Mouse (Mus musculus): ENCODE measurements at regions not wholly inside any gene's neighbourhood (a gene's known extent, or its start where the extent isn't known, plus 50 kb on each side); places are given as distances from the start of the nearest gene placed in this dataset.

DNA sequence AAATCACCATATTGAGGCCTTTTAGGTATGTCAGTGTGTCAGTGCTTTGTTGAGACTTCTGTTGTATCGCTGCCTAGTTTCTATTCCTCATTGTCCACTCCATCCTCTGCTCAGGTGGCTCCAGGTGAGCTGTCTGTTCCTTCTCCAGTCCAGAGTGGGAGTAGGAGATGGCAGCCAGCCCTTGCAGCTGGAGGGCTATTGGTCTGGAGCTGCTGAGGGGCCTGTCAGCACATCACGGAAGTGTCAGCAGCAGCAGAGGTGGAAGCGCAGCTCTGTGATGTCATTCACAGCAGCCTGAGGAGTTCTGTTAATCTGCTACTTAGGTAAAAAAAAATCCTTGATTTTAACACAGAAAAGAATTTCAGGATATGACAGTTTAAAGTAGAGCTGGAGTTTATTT, 126.0 kb upstream of the Adra1b start:
- no peak for DNase-seq (ENCODE audit: low spot score in 2 of 2)

DNA sequence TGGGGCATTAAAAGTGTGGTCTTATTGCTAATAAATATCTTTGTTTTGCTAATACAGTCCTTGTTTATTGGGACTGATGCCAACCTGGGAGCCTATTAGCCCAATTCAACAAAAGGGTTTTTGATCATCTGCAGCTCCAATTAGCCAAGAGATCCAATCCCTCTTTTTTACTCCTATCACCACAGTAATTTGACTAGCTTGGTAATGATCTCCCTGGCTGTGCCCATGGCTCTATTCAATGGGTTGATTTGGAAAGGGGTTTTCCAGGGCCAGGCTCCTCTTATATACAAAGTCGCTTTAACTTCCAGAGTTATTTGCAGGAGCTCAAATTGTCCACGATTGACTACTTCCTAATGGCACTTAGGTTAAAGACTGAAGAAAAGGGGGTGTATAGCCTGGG, 145.1 kb upstream of the Adra1b start:
- no peak for DNase-seq (ENCODE audit: low spot score in 2 of 2)

DNA sequence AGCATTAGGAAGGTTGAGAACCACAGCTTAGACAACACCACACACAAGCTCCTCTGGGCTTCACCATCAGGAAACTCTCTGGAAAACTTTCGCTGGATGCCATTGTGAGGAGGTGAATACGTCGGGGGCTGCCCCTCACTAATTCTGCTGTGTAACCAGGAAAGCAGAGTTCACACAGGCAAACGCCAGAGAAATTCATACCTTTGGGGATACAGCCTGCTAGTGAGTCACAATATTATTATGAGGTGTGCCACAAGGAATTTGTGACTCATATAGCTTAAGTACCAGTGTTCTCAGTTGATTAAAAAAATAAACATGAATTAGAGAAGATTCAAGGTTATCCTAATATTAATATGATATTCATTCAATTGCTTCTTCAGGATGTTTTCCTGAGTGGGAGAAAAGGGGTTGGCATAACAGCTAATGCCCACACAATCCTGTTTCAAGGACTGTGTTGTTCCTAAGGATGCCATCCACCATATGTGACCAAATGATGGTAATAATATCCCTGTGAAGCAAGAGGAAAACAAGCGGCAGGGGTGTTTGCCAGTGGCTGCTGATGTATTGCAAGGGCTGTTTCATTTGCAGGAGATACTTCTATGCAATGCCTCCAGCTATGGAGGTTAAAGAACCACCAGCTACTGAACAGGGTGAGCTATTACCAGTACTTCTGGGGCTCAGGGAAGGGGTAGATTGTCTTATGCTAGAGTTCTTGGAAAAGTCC, 148.4 kb upstream of the Adra1b start:
- no peak for DNase-seq (ENCODE audit: low spot score in 2 of 2)

DNA sequence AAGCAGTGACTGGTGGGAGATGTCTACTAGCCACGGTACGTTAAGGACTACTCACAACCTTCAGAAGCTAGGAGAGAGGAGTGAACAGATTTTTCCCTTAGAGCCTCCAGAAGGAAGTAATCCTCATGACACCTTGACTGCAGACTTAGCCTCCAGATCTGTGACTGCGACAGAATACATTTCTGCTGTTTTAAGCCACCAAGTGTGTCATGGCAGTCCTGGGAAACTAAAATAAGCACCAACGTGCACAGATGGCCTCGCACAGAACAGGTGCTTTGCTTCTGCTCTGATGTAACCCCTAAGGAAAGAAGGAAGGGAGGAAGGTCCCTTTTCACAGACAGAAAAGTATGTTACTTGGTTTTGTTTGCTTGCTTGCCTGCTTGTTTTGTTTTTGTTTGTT, 151.5 kb upstream of the Adra1b start:
- peak; percentile 15 to 67 for DNase-seq (ENCODE audit: low spot score in 2 of 2)

DNA sequence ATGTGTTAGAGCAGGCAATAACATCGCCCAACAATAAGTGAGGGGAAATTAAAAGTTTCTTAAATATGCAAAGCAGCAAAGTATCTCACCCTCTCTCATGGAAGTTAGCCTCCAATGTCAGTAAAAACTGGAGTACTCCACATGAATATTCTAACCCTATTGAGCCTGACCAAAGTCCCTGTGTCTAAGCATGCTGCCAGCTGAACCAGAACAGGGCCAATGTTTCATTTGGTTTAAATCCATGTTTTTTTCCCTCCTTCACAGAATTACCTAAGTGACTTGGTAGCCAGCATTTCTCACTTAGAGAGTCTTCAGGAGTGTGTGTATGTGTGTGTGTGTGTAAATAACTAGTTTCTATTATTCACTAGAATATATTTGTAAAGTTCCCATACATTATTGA, 161.4 kb upstream of the Adra1b start:
- DNase-seq (ENCODE audit: low spot score in 2 of 2), result no peak

DNA sequence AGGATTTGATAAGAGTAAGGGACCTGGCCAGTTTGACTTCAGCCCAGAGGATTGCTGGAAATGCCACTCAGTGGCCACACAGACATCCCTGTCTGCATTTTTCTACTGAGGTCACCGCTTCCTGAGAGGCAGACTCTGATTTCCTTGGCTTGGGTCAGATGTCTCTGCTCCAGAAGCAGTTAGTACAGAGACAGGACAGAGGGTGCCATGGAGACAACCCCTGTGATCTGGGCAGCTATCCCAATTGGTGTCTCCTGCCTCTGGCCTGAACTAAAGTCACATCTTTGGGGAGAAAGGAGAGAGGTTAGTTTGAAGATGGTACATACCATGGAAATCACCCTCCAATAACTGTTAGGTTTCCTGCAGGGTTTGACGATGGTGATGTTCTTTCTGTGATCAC, 165.2 kb upstream of the Adra1b start:
- DNase-seq (ENCODE audit: low spot score in 2 of 2), result no peak

DNA sequence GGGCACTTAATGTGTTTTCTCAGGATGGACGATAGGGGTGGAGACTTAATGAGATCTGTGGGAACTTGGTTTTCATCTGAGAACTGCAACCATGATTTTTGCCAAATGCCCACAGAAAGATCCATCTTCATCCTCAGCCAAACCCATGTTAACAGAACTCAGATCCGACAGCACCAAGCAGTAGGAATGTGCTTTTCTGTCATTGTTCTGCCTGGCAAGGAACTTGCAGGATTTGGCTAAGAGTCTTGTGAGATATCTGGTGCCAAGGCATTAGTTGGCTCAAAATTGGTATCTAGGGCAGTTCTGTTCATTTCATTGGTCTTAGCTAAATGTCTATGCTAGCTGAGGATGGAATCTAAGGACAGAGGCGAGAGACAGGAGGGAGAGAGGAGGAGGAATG, 182.7 kb upstream of the Adra1b start:
- DNase-seq (ENCODE audit: low spot score in 2 of 2), result peak; percentile 3 to 22

DNA sequence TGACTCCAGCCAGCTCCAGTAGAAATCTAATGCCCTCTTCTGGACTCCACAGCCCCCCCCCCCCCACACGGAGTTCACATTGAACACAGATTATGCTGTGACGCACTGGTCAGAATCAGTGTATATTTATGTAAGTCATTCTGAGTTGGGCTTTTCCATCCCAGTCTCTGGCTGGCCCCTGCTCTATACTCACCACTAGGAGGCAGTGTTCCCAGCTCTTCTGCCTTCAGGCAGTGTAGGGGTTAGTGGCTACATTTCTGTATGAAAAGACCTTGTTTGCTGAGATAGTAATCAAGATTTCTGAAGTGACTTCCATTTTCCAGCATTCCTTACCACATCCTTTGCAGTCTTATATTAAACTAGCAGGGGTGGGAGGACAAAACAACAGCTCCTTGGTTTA, 185.9 kb upstream of the Adra1b start:
- no peak for DNase-seq (ENCODE audit: low spot score in 2 of 2)

DNA sequence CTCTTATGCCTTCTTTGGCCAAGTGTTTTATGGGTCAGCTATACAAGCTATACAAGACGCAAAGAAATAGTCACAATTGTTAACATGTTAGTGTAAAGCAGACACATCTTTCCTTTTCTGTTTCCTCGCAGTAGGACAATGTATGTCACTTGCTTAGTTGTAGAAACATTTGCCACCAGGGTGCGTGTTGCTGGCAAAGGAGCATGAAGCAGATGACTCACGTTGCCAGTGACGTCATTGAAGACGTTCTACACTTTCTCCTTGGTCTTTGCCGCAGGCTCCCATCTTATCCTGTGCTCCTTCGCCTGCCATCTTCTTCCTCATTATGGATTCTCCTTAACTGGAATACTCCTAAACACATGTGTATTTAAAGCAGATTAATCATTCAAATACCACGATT, 188.5 kb upstream of the Adra1b start:
- no peak for DNase-seq (ENCODE audit: low spot score in 2 of 2)

DNA sequence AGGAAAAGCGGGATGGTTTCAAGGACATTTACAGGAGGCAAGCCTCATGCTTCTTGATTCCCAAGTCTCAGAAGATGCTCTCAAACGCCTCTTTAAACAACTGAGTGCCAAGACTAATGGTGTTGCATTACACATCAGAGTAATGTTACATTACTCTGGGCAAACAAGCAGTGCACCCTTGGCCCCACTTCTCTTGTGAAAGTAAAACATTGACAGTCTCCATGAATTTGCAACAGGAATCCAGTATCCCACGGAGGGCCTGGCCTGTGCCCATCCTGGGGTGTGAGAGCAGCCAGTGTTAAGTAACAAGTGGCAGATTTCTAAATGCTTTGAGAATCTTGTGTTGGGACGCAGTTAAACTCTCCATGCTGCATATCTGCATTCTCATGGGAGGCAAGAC, 194.3 kb upstream of the Adra1b start:
- DNase-seq (ENCODE audit: low spot score in 2 of 2), result no peak

DNA sequence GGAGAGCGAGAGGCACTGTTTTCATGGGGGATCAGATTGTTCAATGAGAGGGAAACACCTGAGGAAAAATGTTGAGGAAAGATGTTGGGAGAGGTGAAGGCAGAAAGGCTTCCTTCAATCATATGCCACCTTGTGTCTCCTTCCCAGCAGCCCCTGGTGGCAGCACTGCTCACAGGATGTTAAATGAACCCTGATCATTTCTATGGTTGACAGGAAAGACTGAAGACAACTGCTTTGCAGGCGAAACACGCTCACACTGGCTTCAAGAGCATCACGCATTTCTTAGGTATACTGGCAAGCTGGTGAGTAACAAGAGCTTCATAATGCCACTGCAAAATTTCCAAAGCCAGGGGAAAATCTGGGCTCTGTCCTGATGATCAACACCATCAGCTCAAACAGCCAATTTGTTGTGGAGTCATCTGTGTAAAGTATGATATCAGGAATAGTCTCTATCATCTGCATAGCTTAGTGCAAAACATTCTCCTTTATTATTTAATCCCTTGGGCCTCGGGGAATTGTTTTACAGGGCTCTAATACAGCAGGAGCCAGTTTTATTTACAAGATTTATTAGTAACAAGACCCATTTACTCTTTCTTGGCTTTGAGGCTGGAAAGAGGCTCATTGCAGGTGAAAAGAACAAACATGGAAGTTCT, 202.3 kb upstream of the Adra1b start:
- DNase-seq (ENCODE audit: low spot score in 2 of 2), result no peak

DNA sequence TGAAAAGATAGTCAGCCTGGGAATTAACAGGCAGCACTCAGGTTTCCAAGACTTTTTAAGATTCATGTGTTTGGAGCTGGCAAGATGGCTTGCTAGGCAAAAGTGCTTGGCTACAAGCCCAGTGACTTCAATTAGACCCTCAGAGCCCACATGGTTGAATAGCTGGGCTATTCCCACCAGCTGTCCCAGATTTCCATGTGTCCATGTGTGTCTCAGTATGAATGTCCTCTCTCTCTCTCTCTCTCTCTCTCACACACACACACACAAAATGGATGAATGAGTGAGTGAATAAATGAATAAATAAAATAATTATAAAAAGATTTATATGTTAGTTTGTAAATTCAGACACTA, 202.8 kb upstream of the Adra1b start:
- no peak for DNase-seq (ENCODE audit: low spot score in 2 of 2)

DNA sequence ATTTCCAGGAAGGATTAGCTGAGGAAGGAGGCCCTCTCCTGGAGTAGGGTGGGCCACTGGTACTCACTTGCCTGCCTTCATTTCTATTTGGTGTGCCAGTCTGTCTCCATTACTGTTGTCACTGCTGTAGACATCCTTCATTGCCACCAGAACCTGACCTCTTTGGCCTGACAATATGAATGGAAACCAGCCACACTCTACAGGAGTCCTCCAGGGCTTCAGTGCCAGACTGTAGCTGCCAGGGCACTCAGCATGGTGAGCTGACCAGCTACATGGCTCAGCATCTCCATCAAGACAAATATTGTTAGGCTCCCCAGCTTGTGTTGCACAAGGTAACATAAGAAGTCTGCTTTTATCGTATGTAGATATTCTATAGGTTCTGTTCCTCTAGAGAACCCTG, 205.2 kb upstream of the Adra1b start:
- DNase-seq (ENCODE audit: low spot score in 2 of 2), result no peak

DNA sequence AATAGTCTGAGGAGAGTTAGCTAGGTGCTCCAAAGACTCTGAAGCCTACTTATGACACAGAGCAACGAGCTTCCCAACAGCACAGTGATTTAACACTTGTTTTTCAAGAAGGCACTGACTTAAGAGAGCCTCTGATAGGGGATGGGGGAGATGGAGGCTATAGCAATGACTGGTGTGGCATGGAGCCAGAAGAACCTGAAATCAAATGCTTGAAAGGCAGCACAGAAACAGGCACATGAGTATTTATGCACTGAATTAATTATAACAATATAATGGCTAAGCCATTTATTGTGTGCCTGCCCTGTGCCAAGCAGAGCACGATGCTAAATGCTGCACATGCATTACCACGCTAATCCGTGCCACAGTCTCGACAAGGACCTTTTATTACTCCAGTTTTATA, 210.5 kb upstream of the Adra1b start:
- no peak for DNase-seq (ENCODE audit: low spot score in 2 of 2)

DNA sequence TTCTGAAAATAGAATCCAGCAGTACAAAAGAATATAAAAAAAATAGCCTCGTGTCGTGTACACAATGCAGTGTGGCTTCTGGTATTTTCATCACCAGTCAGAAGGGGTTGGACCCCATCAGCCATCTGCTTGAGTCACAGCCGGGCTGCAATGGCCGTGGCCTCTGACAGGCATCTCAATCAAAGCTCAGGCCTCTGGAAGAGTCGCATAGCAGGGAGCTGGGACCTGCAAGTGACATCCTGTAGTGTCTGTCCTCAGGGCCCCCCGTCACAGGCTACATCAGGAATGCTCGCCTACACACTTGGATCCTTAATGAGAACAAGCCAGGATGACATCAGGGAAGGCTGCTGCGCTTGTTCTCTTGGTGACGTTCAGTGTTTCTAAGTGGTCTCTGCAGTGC, 226.1 kb upstream of the Adra1b start:
- DNase-seq (ENCODE audit: low spot score in 2 of 2), result peak in 1 of 2 experiments; percentile 12

DNA sequence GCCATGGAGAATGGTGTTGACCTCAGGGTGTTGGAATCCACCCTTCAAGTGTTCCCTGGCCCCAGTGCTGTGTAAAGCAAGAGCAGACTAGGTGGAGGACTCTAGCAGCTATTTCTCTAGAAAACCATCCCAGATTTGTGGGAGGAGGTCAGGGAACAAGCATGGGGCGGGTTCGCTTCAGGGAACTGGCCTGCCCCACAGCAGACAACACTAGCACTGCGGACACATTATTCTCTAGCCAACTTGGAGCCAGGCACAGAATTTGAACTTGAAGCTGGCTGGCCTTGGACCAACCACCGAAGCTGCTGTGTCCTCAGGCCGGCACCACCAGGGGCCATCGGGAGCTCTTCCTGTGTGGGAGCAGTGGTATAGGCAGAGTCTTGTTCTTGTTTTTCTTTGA, 227.5 kb upstream of the Adra1b start:
- DNase-seq (ENCODE audit: low spot score in 2 of 2), result no peak

DNA sequence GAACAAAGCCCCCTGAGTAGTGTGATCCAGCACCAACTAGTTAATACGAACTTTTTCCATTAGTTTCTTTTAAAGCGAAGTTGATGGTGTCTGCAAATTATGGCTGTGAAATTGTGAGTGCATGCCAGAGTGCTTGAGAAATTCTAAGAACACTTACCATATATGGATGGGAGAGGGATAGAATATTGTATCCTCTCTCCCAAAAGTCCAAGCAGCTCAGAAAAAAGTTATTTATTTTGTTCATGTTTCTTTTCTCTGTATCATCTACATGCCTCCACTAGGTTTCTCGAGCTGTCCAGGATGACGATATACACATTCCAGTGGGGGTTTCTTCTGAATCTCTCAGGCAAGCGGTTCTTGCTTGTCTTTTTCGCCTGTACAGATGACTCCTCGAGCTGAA, 232.2 kb upstream of the Adra1b start:
- DNase-seq (ENCODE audit: low spot score in 2 of 2), result no peak

DNA sequence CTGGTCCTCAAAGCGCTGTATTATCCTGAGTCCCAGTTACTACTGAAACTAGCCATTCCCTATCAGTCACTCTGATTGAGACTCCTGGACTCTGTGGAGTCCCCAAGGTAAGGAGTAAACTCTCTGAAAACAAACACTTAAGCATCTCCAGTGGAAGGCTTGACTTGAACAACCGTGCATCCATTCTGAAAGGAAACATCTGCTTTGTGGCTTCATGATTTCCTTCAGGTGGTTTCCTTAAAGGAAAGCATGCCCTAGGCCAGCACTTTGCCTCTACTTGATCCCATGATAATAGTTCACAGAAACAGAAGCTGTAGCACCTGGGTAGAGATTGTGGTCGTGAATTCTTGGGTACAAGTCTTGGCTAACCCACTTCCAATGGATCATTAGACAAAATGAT, 235.0 kb upstream of the Adra1b start:
- DNase-seq (ENCODE audit: low spot score in 2 of 2), result no peak

DNA sequence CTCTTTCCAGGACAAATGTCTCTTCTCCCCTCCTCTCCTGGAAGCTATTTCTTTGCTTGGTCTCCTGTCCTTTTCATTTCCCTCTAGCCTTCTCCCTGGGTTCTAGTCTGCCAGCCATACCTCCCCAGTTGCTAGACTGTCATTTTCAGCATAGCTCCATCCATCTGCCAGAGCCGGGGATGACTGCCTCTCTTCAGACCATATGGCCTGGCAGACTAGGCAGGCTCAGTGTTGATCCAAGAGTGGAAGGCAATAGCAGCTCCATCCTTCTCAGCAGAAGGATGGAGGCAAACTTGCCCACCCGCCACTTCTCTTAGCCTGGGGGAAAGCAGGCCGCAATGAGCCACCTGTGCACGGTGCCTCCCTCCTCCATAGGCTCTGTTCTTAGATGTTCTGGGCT, 242.0 kb upstream of the Adra1b start:
- peak in 1 of 2 experiments; percentile 19 for DNase-seq (ENCODE audit: low spot score in 2 of 2)

DNA sequence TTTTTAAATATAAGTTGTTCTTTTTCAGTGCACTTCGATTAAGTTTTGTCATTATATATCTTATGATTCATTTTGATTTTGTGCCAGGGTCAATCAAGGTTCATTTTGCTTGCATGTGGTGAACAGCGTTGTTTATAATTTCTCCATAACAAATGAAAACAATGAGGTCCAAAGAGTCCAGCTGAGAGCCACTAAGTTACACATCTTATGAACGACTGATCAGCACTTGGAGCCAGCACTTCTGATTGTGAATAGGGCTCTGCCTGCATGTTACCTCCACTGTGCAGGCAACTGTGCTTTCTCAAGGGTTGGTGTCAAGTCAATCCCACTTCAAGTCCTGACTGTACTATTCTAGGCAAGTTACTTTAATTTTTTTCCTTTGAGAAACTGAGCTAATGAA, 243.5 kb upstream of the Adra1b start:
- no peak for DNase-seq (ENCODE audit: low spot score in 2 of 2)

DNA sequence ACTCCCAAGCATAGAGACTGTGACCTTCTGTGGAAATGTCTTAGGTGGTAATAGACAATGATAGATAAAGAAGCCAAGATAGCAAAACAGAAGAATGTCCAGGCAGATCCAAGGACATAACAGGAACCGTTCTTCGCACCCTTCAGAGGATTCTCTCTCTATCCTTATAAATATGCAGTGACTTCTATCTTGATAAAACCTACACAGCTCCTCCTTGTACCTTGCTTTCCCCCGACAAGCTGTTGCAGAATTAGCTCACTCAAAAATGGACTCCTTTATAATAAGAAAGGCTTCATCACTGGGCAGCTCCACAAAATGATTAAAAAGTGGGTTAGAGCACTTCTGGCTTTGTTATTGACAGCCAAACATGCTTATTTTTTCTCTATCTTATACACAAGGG, 245.4 kb upstream of the Adra1b start:
- DNase-seq (ENCODE audit: low spot score in 2 of 2), result no peak

DNA sequence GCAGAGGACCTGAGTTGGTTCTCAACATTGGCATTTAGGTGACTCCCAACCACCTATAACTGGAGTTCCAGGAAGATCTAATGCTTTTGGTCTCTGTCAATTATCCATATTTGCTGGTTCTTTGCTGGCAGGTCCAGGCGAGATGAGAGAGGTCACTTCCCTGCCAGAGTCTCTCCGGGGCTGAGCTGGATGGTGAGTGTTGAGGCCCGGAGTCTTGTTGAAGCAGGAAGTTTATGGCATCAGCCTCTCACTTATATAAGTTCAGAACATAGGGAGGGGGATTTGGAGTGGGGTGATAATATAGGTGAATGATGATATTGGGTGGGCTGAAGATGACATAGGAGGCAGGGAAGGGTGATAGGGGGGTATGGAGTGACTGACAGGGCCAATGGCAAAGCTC, 246.3 kb upstream of the Il12b start:
- DNase-seq (ENCODE audit: low spot score in 2 of 2), result no peak

DNA sequence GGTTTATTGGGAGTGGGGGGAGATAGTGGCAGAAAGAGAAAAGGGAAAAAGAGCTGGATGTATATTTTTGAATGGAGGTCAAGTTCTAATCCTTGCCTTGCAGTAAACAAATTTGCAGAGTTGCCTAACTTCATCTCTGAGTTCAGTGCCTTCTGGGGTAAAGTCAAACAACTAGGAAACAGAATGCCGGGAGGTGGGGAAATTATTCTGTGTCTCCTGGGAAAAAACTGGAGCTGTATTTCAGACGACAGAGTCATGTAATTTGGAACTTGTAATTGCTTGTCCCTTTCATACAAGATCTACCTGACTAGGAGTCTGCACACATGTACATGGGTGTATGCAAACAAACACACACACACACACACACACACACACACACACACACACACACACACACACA, 244.3 kb upstream of the Il12b start:
- DNase-seq (ENCODE audit: low spot score in 2 of 2), result no peak

DNA sequence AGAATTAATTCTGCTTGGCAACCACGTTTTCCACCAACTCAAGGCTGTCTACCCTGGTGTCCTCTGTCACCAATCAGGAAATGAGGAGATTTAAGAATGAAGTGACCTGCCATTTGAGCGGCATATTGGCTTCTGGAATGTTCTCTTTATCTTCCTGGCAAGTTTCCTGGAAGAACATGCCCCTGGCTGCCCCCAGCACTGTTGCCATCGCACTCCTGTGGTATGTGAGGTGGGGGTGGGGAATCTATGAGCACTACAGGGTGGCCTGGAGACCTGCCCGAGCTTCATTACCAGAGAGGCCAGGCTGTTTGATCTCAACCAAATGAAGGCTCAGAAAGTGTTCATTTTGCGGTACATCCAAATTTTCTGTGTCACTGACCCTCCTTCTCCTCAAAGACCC, 243.8 kb upstream of the Il12b start:
- no peak for DNase-seq (ENCODE audit: low spot score in 2 of 2)

All from left cerebral cortex, adult 9 months (tissue).